Mouse (Mus musculus) urinary bladder, adult 2 months (tissue): ENCODE data around the gene Nsmce3. TPM values are rescaled to one million over a fixed set of nuclear protein-coding genes. Genes with fewer than 3 reads are reported as not detected.

Source experiments
- DNase-seq: peaks from one replicate; pipeline ENCODE4 v3.0.0; 2022; ENCODE audit warnings: low spot score
- polyA plus RNA-seq: library from polyadenylated mRNA; depleted of rRNA; stranded (reverse); fragments of >200 nt; gene quantifications from 2 replicates; pipeline ENCODE4 v1.2.3, GENCODE M21; 2012

Gene Nsmce3
- polyA plus RNA-seq, 1 experiment: 6.0 TPM

- DNase-seq: no peak
Observed at GRCm38 (mm10) chr7:64862978-64863377, 9.8 kb downstream of the Nsmce3 start.

- DNase-seq: no peak
Observed at GRCm38 (mm10) chr7:64856526-64857082, 16.2 kb downstream of the Nsmce3 start.

- no peak for DNase-seq
Observed at GRCm38 (mm10) chr7:64855976-64856375, 16.8 kb downstream of the Nsmce3 start.

- DNase-seq: no peak
Observed at GRCm38 (mm10) chr7:64855389-64855927, 17.3 kb downstream of the Nsmce3 start.

GRCm38 (mm10) chr7:64850791-64851190 is 22.0 kb downstream of the Nsmce3 start:
- no peak for DNase-seq

- no peak for DNase-seq
Observed at GRCm38 (mm10) chr7:64847366-64847899, 25.4 kb downstream of the Nsmce3 start.

GRCm38 (mm10) chr7:64846061-64846460 is 26.7 kb downstream of the Nsmce3 start:
- no peak for DNase-seq

- DNase-seq: no peak
Observed at GRCm38 (mm10) chr7:64840946-64841659, 31.7 kb downstream of the Nsmce3 start.

- no peak for DNase-seq
Observed at GRCm38 (mm10) chr7:64840576-64840895, 32.3 kb downstream of the Nsmce3 start.

- DNase-seq: no peak
Observed at GRCm38 (mm10) chr7:64839801-64840575, 32.8 kb downstream of the Nsmce3 start.

- no peak for DNase-seq
Observed at GRCm38 (mm10) chr7:64839281-64839680, 33.5 kb downstream of the Nsmce3 start.

GRCm38 (mm10) chr7:64830214-64830995 is 42.4 kb downstream of the Nsmce3 start:
- DNase-seq: no peak

GRCm38 (mm10) chr7:64821081-64821480 is 51.7 kb downstream of the Nsmce3 start:
- no peak for DNase-seq

GRCm38 (mm10) chr7:64819683-64820082 is 53.1 kb downstream of the Nsmce3 start:
- DNase-seq: no peak
